Mouse (Mus musculus): ENCODE measurements at regions not wholly inside any gene's neighbourhood (a gene's known extent, or its start where the extent isn't known, plus 50 kb on each side); places are given as distances from the start of the nearest gene placed in this dataset.

DNA sequence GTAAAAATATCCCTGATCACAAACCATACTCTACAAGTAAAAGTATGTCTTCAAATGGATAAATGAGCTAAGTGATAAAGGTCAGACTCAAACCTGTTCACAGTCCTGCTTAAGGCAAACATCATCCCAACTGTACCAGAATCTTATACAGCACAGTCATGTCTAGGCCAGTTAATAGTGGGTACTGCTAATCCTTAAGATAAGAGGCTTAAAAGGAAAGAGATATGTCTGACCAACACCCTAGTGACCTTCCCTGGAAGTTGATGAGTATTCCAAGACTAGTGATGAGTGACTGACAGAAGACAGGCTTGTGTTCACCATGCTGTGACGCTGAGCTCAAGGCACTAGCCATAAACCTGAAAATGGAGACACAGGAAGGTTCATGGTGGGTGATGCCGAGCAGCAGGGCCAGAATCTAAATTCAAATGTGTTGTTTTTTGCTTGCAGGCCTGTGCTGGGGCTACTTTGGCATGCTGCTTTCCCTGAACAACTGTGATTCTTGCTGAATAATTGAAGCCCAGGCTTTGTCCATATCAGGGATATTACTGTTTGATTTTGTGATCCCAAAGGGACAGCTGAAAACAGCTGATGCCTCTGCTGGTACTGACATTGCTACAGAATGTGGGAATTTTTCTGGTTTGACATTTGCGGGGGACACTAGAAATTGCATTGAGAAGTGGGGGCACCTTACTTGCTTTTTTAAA is 699.9 kb downstream of the 1700064H15Rik start:
- DNase-seq (ENCODE audit: extremely low read depth, low read depth) = no peak

DNA sequence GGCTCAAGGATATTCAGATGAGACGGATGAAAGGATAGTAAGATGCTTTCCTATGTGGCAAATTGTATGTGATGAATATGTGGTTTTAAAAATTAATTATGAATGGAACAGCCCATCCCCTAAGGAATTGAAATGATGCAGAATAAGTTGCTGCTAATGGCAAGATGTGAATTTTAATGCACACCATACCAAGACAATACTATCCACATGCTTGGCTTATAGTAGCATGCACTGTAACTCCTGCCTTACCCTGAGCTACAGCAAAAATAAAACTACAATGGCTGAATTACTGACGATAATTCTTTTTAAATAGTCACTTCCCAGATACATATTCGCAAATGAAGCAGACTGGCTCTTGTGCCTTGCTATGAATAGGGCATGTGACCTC is 699.4 kb downstream of the 1700064H15Rik start:
- DNase-seq (ENCODE audit: extremely low read depth, low read depth) = no peak

DNA sequence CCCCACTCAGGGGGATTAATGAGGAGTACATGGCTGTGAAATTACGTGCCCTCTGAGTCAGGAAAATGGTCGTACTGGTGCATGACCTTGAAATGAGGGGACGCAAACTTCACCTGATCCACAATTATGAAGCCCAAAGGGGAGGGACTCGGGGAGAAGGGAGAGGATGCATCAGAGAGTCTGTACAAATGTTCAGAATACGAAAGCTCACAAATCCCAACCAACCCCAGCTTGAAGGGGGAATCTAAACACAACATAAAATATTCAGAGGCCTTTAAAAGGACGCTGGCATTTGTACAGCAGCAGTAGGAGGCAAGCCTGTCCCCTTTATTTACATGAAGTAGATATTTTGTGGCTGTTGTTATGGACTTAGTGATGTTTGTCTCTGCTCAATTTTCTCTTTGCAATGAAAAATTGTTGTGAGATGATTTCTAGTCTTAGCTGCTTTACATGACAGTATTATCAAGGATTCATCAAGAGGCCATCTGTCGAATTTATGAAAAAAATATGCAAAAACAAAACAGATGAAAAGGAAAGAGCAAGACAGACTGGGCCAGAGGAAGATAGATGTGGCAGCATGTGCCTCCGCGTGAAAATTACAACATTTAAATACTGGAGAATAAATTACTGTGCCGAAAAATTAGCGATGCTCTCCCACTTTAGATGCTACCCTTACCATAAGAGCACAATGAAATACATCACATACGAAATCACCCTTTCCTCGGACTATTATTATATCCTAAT is 695.3 kb downstream of the 1700064H15Rik start:
- DNase-seq (ENCODE audit: extremely low read depth, low read depth) = no peak

DNA sequence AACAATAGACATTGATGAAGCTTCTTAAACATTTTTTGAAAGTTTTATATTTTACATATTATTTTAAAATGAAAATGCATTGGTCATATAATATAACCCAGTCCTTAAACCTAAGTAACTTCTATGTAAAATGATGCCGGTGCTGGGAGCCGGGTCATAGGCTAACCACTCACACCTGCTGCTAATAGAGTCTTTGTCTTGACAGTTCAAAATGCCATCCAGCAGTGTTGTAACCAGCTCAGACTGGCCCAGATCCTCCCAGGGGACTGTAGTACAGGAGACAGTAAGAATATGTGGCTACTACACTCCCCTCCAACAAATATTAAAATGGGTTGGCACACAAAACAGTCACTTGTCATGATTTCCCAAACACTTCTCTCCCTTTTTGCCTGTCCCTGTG is 693.6 kb downstream of the 1700064H15Rik start:
- no peak for DNase-seq (ENCODE audit: extremely low read depth, low read depth)

DNA sequence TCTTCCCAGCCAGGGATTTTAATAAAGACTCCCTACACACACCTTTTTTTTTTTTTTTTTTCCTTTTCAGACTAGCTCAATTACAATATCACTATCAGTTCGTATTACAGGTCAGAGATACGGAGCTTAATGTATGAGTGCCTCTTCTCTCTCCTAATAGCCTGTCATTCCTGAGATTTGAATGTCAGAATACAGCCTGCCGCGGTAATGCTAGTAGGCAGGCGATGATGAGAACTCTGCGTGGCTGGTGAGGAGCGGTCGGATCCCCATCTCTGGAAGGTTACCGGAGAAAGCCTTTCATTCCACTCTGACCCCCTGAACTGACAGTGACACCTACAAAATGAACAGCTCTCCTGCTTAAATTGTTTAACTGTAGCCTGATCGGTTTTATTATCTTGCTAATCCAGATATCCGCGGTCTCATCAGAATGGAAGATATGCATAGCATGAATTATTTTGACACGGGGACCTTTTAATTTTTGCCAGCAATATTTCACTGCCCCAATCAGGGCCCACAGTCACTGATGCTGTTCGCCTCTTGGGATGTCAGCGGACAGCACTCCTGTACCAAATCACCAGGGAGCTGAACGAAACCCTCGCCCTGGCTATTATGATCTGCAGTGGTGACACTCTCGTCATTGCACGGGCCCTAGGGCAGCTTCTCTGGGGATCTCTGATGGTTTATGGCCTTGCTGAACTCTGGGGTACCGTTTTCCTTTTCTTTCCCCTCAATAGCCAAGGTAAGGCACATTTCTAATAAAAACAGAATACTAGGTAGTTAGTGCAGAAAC is 690.9 kb downstream of the 1700064H15Rik start:
- DNase-seq (ENCODE audit: extremely low read depth, low read depth) = no peak

DNA sequence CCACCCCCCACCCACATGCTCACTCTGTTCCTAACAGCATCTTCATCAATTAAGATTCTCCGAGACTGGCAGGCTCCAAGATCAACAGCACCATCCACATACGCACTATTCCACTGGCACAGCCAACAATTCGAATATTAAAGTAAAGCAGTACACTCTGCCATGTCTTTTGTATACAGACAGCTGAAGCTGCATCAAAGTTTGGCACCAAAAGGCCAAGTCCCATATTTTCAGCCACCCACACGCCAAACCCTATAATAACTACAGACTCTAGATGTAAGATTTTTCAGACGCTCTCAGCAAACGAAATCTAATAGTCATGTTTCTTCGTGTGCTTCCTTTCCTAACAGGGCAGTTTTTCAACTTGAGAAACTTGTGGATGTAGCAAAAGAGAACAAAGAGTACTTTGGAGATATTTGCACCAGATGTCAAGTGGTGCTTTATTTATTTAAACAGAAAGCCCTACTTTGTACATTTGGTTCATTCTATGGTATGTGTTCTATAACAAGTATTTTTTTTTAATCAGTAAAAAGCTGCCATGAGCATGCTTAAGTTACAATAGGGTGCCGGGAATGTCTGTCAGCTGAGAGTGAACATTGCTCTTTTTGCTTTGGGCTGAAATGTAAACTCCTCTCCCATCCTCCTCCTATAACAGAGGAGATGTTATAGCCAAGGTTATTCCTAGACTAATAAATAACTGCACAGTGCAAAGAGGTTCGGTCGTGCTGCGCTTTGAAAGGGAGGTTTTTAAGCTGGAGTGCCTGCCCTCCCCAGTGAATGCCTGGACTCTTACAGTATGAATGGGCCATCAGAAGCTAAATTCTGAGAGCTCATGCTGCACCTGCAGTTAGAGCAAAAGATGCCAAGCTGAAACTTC is 686.9 kb downstream of the 1700064H15Rik start:
- DNase-seq (ENCODE audit: extremely low read depth, low read depth) = no peak

DNA sequence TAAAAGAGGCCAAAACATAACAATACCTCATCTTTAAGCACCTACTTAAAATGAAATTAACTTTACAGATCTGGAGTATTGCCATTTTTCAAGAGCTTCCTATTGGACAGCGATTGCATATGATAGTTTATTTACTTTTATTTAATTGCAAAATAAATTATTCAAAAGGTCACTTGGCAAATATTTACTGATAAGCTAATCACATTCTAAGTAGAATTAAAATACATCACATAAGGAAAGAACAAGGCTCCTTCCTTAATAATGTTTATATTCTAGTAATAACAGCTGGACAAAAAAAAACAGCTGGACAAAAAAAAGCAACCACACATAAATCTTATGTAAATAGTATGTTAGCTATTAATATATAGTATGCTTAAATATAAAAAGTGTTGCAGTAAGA is 668.1 kb downstream of the 1700064H15Rik start:
- DNase-seq (ENCODE audit: extremely low read depth, low read depth) = no peak

DNA sequence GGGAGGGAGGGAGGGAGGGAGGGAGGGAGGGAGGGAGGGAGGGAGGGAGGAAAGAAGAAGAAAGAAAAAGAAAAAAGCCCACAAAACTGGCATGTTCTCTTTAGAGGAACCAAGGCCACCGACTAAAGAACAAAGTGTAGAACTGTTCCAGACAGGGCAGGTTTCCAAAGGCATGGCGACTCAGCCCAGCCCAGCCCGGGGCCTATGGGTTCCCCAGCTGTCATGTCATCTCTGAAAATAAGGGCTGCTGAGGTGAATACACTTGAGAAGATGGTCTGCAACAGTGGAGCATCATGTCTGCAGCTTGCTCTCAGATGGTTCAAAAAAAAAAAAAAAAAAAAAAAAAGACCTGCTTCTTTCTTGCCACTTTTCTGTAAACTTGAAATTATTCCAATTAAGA is 639.8 kb downstream of the 1700064H15Rik start:
- no peak for DNase-seq (ENCODE audit: extremely low read depth, low read depth)

DNA sequence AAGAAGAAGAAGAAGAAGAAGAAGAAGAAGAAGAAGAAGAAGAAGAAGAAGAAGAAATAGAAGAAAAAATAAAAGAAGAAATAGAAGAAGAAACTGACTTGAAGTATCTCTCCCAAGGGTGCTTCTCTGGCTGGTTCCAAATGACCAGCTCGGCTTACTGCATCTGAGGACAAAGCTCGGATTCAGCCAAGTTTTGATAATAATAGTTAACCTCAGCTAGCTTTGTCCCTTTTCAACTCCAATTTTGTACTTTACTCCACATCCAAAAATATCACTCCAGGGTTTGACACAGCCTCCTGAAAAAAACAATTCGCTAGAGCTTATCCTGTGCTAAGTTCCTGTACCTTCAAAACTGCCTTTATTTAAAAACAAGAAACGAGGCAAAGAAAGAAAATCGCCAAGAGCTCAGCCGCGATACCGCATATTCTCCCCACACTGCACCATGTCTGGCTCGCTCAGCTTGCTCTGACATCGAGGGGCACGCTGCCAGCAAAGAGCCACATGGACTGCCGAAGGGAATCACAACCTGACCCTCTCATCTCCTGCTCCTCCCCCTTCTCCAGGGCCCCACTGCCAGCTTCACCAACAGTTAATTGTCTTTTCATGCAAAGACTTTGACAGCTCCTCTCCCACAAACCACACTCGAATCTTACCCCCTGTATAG is 638.8 kb downstream of the 1700064H15Rik start:
- no peak for DNase-seq (ENCODE audit: extremely low read depth, low read depth)

DNA sequence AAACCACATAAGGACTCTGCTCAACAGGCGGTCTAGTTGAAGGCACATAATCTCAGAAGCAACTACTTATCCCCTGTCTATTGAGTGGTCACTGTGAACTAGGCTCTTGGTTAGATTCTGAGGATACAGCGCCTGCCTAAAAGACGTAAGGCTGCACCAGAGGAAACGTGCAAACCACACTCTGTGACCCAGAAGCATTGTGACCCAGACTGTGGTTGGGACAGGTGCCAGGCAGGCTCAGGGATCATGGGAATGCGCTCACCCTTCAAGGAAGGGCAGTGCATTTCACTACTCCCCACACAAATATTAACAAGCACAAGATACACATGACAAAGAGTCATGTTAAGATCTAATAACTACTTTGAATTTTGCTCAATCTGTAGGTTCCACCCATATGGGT is 628.3 kb downstream of the 1700064H15Rik start:
- no peak for DNase-seq (ENCODE audit: extremely low read depth, low read depth)

DNA sequence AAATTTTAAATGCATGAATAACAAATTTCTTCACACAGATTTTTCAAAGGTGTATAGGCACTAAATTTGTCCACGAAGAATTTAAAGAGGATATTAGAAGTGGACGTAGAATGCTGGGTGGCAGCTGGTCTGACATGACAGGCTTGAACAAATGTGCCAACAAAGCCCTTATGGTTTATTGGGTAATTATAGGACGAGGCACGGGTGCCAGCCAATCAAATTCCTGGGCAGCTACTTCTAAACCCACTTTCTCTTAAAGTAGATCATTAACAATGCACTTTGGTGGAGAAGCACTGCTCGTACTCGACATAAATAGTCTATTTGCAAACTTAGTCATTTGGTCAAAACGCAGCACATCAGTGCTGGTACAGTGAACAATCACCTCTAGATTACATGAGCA is 626.4 kb downstream of the 1700064H15Rik start:
- DNase-seq (ENCODE audit: extremely low read depth, low read depth) = no peak

DNA sequence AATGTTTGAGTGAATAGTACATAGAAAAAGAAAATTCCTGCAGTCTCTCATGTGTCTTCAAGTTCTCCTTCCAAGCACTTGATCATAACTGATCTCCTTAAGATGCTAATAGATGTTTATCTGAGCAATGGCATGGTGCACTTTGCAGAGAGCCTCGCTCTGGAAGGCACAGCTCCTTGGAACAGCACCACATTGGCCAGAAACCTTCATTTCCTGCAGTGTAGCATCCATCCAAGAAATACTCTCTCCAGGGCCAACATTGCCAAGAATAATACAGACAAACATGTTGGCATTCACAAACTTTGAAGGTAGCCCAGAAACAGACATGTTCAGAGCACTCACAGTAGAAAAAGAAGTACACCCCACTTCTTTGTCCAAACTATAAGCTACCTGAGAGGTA is 623.7 kb downstream of the 1700064H15Rik start:
- DNase-seq (ENCODE audit: extremely low read depth, low read depth) = no peak

DNA sequence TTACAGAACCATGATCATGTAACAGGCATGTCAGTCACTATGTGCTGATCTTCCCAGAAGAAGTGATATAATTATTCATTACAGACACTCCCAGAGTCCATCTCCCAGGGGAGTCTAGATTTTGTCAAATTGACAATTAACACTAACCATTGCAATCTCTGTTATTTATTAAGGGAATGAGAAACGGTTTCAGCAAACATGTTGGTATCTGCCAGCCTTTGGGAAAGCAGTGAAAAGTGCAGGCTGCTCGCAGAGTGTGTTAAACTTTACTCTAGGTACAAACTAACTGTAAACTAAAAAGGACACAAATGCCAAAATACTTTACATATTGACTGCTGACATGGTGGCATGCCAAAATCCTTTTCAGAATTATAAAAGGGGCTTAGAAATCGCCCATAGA is 583.9 kb downstream of the 1700064H15Rik start:
- no peak for DNase-seq (ENCODE audit: extremely low read depth, low read depth)

DNA sequence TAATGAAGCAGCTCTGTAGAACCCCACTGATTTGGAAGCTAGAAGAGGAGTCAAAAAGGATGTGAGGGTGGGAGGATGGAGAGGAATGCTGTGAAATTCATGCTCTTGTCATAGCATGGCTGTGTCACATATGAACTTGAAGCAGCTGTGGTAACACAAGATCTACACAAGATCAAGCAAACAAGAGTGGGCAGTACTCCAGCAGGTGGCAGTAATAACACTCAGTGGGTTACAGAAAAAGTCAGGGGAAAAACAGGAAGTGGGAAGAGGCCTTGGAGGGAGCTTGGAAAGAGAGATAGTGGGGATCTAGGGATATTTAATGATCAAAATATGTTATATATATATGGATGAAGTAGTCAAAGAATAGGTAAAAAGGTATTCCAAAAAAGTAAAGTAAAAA is 582.5 kb downstream of the 1700064H15Rik start:
- peak; percentile 3 for DNase-seq (ENCODE audit: extremely low read depth, low read depth)

DNA sequence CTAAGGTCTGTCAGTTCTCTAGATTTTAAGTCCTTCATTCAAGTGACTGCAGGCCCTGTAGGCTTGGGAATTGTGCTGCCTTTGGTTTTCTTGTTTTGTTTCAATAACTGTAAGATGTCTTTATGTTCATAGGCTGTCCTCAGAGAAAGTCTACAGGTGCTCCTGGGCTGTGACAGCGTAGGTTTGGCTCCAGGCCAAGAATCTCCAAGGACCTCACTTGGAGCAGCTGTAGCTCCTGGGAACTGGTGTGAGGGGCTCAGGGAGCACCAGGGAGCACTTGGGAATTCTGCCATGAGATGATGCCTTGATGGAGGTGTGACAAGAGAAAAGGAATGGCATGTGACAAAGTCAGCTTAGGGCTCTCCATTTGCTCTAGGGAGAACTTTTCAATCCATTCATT is 581.9 kb downstream of the 1700064H15Rik start:
- no peak for DNase-seq (ENCODE audit: extremely low read depth, low read depth)

DNA sequence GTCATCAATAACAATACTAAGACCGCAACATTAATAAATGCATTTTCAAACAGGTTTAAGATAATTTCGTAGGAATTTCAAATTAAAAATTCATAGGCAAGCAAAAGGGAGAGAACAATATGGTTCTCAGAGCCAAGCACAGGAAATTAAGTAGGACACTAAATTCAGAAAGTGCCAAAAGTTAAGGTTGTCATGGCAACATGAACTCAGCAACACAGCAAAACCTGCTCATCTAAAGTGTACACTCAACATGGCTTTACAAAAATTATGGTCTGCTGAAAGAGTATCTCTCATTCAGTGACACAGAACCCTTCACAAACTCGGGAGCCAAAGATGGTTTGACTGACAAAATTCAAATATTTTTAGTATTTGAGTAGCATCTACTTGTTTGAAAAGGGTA is 572.5 kb downstream of the 1700064H15Rik start:
- DNase-seq (ENCODE audit: extremely low read depth, low read depth) = no peak

DNA sequence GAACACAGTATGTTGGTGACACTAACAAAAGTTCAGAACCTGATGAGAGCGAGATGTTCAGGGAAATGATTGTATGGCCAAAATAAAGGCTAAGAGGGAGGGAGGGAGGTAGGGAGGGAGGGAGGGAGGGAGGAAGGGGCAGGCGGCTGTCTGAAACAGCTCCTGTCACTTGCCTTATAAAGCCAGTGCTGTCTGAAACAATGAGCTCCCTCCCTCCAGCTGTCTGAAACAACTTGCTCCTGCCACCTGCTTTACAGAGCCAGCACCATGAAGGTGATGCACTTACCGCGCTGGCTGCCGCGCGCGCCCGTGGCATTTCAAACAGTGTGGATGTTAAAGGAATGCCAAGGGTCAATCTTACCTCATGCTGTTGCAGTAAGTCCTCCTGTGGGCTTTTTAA is 571.9 kb downstream of the 1700064H15Rik start:
- DNase-seq (ENCODE audit: extremely low read depth, low read depth) = no peak

DNA sequence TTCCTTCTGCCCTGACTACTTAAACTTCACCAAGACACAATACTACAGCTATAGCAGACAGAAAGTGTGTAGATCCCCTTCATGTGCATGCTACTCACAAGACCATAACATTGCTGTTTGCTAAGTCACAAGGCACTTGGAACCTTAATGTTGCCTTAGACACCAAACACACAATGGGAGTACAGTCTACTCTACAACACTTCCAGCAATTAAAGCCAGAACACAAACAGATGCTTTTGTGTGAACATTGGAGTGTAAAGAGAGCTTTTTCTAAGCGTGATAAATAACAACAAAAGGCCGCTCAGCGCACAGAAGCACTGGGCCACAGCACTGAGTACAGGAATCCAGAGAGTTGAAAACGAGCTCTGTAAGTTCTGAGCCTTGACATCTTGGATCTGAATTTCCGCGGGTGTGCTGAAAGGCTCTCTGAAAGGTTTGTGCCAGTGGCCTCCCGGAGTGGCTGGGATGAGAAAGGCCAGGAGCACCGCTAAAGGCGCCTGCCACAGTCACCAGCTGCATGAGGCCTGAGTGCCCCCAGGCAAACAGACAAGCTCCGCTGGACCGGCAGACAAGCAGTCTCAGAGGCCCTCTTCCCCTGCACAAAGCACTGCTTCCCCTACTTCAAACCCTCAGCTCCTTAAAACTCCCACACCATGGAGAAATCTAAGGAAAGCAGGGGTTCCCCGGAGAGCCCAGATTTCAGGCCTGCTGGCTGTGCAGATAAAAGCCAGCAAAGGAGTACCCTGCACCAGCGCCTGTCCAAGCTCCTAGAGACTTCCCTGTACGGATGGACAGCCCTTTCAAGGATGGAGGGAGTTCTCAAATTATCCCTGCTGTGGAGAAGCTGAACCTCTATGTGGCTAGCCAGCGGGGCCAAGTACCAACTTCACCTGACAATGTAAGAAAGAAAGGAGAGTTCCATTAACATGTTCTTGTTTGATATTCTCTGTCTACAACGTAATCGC is 568.3 kb downstream of the 1700064H15Rik start:
- no peak for DNase-seq (ENCODE audit: extremely low read depth, low read depth)

DNA sequence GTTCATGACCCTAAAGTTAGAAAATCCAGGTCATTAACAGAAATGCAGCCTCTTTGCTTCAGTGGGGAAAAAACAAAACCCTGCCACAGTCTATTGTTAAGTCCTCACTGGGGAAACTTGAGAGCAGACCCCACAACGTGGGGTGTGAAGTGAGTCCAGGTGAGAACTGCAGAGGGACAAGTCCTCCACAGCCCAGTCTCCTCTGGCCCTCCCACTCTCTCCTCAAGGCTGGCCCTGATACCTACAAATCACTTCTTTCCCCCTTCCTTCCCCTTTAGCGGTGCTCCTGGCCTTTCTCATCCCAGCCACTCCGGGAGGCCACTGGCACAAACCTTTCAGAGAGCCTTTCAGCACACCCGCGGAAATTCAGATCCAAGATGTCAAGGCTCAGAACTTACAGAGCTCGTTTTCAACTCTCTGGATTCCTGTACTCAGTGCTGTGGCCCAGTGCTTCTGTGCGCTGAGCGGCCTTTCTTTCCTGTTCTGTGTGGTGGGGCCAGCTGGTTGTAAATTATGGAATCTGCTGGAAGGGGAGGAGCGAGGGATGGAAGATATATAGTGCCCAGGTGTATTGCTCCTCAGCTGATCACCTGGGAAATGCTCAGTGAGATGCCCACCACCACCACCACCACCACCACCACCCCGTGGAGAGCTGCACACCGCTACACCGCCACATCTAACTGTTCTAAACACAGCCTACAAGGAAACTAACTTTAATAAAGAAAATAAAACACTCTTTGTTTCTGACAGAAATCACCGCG is 566.8 kb downstream of the 1700064H15Rik start:
- no peak for DNase-seq (ENCODE audit: extremely low read depth, low read depth)

All from MEL-GATA-1-ER (cell line).